Mouse (Mus musculus): Measurements from ENCODE around the gene Tmx2. TPM values are rescaled to one million over a fixed set of nuclear protein-coding genes. Genes with fewer than 3 reads are reported as not detected.
"Not testable (repeated sequence)": the region's sequence is repeated elsewhere in the genome, so short reads cannot be mapped to it uniquely, and the experiment has no call there.

Tmx2 gene
- 86.0 and 89.0 TPM in 2 replicates for polyA plus RNA-seq (2012; rRNA removed)

DNA sequence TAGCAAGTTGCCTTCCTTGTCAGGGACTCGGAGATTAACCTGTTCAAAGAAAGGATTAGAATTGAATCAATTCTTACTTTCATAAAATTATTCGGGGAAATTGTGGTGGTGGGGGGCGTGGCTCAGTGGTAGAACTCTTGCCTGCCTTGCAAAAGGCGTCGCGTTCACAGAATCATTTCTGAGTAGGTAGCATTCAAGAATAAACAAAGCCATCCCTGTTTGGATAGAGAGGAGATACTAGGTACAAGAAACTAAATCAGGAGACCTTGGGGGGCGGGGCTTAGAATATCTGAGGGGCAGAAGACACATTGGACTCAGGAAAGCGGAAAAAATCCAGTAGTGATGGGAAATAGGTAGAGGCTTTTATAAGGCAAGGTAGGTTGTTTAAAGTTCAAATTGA lies at the start of gene Tmx2:
Gene Tmx2 (minus strand): TSS at position 125 of the 400 bp plus-strand sequence.
- TF ChIP-seq CTCF (IDR thresholded peaks at IDR 0.05; ENCODE audit: control insufficient read depth, insufficient read depth, insufficient replicate concordance, low read depth, low read length) (no peak), POLR2A (IDR thresholded peaks at IDR 0.05; ENCODE audit: control insufficient read depth, low read depth, low read length) (no peak)
- Histone ChIP-seq H3K4me1 (ENCODE audit: control insufficient read depth, insufficient read depth, low read length) (peaks cover 2% of the 10 kb centered on the region; the same call in 1 of the 2 replicates), H3K4me3 (ENCODE audit: control insufficient read depth, low read depth, low read length) (peak within 1 kb of the TSS; percentile 100), H3K27me3 (ENCODE audit: control insufficient read depth, insufficient read depth, low read length) (no peaks in the 10 kb centered on the region), H3K27ac (ENCODE audit: control insufficient read depth, insufficient read depth, low read depth, low read length) (peak within 1 kb of the TSS; percentile 99), H3K36me3 (ENCODE audit: control insufficient read depth, insufficient read depth, low read length) (peaks cover 3% of the 10 kb centered on the region)

DNA sequence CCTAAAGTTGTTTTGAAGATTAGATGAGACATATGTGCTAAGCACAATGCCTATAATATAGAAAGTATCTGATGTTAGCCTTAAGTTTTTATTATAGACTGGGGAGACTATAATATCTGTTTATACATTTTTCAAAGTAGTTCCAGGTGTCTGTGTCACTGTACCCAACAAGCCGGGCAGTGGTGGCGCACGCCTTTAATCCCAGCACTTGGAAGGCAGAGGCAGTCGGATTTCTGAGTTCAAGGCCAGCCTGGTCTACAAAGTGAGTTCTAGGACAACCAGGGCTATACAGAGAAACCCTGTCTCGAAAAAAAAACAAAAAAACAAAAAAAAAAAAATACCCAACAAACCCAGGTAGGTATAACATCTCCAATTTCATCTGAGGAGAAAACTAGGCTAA lies 49.3 kb upstream of the Tmx2 start:
- H3K27me3 ChIP-seq (ENCODE audit: control insufficient read depth, insufficient read depth, low read length); H3K36me3 ChIP-seq (ENCODE audit: control insufficient read depth, insufficient read depth, low read length); H3K4me1 ChIP-seq (ENCODE audit: control insufficient read depth, insufficient read depth, low read length); H3K4me3 ChIP-seq (ENCODE audit: control insufficient read depth, low read depth, low read length); H3K27ac ChIP-seq (ENCODE audit: control insufficient read depth, insufficient read depth, low read depth, low read length): not testable (repeated sequence)

DNA sequence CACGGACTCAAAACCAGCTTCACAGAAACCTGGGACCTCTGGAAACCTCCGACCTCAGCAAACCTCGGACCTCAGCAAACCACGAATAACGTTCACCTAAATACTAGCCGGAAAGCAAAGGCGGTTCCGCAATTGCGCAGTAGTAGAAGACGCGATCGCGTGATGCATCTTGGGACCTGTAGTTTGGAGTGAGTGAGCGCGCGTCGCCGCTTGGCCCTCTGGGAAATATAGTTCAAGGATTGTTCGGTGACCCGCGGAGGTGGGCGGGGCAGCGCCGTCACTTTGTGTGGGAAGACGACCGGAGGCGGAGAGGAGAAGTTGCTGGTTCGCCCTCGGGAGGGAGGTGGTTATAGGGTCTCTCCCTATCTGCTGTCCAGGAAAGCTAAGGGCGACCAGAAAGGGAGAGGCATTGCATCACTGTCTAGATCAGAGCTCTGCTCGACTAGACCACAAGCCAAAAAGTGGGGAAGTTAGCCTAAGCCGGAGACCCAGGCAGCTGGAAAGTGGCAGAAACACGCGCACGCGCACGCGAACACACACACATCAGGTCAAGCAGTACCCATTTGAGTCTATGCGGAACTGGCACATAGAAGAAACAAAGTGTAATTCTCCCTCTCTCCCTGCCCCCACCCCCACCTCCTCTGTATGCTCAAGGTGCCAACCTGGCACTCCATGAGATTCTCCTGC lies 48.4 kb upstream of the Tmx2 start, which contains the start of gene Clp1:
Gene Clp1 (minus strand): TSS at position 179 of the 687 bp plus-strand sequence.
- Histone ChIP-seq H3K27ac (ENCODE audit: control insufficient read depth, insufficient read depth, low read depth, low read length) (peak within 1 kb of the TSS; percentile 94), H3K36me3 (ENCODE audit: control insufficient read depth, insufficient read depth, low read length) (peaks cover 3% of the 10 kb centered on the region; the same call in 1 of the 2 replicates), H3K4me1 (ENCODE audit: control insufficient read depth, insufficient read depth, low read length) (no peaks in the 10 kb centered on the region), H3K27me3 (ENCODE audit: control insufficient read depth, insufficient read depth, low read length) (no peaks in the 10 kb centered on the region), H3K4me3 (ENCODE audit: control insufficient read depth, low read depth, low read length) (peak within 1 kb of the TSS; percentile 85)
- TF ChIP-seq CTCF (IDR thresholded peaks at IDR 0.05; ENCODE audit: control insufficient read depth, insufficient read depth, insufficient replicate concordance, low read depth, low read length): no peak
- peak; percentile 99 for TF ChIP-seq POLR2A (IDR thresholded peaks at IDR 0.05; ENCODE audit: control insufficient read depth, low read depth, low read length)

DNA sequence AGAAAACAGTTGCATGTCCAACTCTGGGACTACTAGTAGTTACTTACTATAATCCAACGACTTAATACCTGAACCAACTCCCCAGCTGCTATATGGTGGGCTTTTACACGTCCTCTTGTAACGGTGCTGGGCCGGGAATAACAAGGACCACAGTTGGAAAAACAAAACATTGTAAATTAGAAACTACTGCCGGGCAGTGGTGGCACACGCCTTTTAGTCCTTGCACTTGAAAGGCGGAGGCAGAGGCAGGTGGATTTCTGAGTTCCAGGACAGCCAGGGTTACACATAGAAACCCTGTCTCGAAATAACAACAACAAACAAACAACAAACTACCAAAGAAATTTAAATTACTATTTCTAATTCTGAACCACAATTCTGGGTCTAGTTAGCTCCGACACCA lies 47.8 kb upstream of the Tmx2 start:
- H3K27me3 ChIP-seq (ENCODE audit: control insufficient read depth, insufficient read depth, low read length): no peaks in the 10 kb centered on the region
- peak overlapping the region; percentile 67; the same call in 1 of the 2 replicates for H3K27ac ChIP-seq (ENCODE audit: control insufficient read depth, insufficient read depth, low read depth, low read length)
- peak overlapping the region; percentile 85 for H3K4me3 ChIP-seq (ENCODE audit: control insufficient read depth, low read depth, low read length)
- no peaks in the 10 kb centered on the region for H3K4me1 ChIP-seq (ENCODE audit: control insufficient read depth, insufficient read depth, low read length)
- no peak for TF ChIP-seq CTCF (IDR thresholded peaks at IDR 0.05; ENCODE audit: control insufficient read depth, insufficient read depth, insufficient replicate concordance, low read depth, low read length)
- TF ChIP-seq POLR2A (IDR thresholded peaks at IDR 0.05; ENCODE audit: control insufficient read depth, low read depth, low read length): no peak
- peaks cover 3% of the 10 kb centered on the region; the same call in 1 of the 2 replicates for H3K36me3 ChIP-seq (ENCODE audit: control insufficient read depth, insufficient read depth, low read length)

DNA sequence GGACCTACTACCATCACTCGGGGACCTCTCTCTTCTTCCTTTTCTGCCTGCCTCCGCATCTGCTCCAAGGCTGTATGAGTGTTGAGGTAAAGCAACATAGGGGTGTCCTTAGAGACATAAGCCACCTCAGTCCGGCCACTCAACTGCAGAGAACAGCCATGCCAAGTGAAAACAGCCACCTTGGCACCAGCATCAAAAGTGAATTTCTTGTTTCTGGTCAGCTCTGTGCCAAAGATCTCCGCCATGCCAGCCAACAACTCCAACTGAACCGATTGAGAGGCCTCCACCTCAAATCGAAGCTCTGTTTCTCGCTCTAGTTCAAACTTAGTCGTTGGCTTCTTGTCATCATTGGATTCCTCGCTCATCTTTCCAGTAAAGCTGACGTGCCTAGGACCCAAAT lies 46.8 kb upstream of the Tmx2 start:
- Histone ChIP-seq H3K4me1 (ENCODE audit: control insufficient read depth, insufficient read depth, low read length) (no peaks in the 10 kb centered on the region), H3K4me3 (ENCODE audit: control insufficient read depth, low read depth, low read length) (peak overlapping the region; percentile 85), H3K27me3 (ENCODE audit: control insufficient read depth, insufficient read depth, low read length) (no peaks in the 10 kb centered on the region), H3K36me3 (ENCODE audit: control insufficient read depth, insufficient read depth, low read length) (peaks cover 3% of the 10 kb centered on the region; the same call in 1 of the 2 replicates), H3K27ac (ENCODE audit: control insufficient read depth, insufficient read depth, low read depth, low read length) (peak overlapping the region; percentile 40; the same call in 1 of the 2 replicates)
- TF ChIP-seq POLR2A (IDR thresholded peaks at IDR 0.05; ENCODE audit: control insufficient read depth, low read depth, low read length) (no peak), CTCF (IDR thresholded peaks at IDR 0.05; ENCODE audit: control insufficient read depth, insufficient read depth, insufficient replicate concordance, low read depth, low read length) (no peak)

DNA sequence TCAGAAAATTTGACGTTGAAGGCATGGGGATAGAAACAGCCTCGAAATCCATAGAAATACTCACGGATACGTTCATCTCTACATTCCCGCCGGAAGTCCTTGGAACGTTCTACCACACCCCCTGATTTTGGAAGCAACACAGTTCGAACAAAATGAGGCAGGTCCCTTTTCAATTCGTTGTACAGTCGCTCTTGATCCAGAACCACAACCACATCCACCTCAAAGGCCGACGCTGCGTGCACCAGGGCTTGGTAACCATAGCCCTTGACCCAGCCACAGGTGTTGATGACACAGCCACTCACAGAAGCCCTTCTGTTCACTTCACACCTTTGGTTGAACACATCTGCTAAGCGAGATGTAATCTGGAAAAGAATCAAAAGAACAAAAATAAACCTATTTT lies 44.9 kb upstream of the Tmx2 start:
- TF ChIP-seq POLR2A (IDR thresholded peaks at IDR 0.05; ENCODE audit: control insufficient read depth, low read depth, low read length) (no peak), CTCF (IDR thresholded peaks at IDR 0.05; ENCODE audit: control insufficient read depth, insufficient read depth, insufficient replicate concordance, low read depth, low read length) (no peak)
- Histone ChIP-seq H3K4me1 (ENCODE audit: control insufficient read depth, insufficient read depth, low read length) (no peaks in the 10 kb centered on the region), H3K36me3 (ENCODE audit: control insufficient read depth, insufficient read depth, low read length) (peaks cover 3% of the 10 kb centered on the region; the same call in 1 of the 2 replicates)

DNA sequence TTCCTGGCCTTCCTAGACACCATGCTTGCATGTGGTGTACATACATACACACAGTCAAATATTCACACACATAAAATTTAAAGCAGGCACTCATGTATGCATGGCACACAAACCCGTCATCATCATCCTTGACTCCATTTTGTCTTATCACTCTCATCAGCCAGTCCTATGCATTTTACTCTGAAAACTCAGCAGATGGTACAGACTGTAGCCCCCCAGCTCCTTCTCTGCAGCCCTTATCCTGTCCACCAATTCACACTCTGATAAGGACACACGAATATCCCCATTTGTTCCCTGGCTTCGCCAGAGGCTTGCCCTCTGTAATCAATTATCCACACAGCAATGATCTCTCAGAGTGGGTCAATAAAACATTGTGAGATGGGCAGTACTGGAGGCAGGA lies 42.2 kb upstream of the Tmx2 start:
- peaks cover 2% of the 10 kb centered on the region; the same call in 1 of the 2 replicates for H3K4me1 ChIP-seq (ENCODE audit: control insufficient read depth, insufficient read depth, low read length)
- H3K27ac ChIP-seq (ENCODE audit: control insufficient read depth, insufficient read depth, low read depth, low read length): no peak overlapping the region
- H3K27me3 ChIP-seq (ENCODE audit: control insufficient read depth, insufficient read depth, low read length): no peaks in the 10 kb centered on the region
- H3K36me3 ChIP-seq (ENCODE audit: control insufficient read depth, insufficient read depth, low read length): peaks cover 3% of the 10 kb centered on the region; the same call in 1 of the 2 replicates
- TF ChIP-seq POLR2A (IDR thresholded peaks at IDR 0.05; ENCODE audit: control insufficient read depth, low read depth, low read length) (no peak), CTCF (IDR thresholded peaks at IDR 0.05; ENCODE audit: control insufficient read depth, insufficient read depth, insufficient replicate concordance, low read depth, low read length) (no peak)
- no peak overlapping the region for H3K4me3 ChIP-seq (ENCODE audit: control insufficient read depth, low read depth, low read length)

More for the DNA sequence above, 44.9 kb upstream of the Tmx2 start:
- Histone ChIP-seq H3K27me3 (ENCODE audit: control insufficient read depth, insufficient read depth, low read length) (no peaks in the 10 kb centered on the region), H3K27ac (ENCODE audit: control insufficient read depth, insufficient read depth, low read depth, low read length) (no peak overlapping the region), H3K4me3 (ENCODE audit: control insufficient read depth, low read depth, low read length) (peak overlapping the region; percentile 65)

Measured in testis, adult 2 months (tissue).